Mouse (Mus musculus) adrenal gland, adult (tissue): ENCODE results near the gene Stk19.

ENCODE experiments used
- DNase-seq, 2 experiments: peaks; one replicate each; pipeline ENCODE4 v3.0.0; 2022 to 2023; ENCODE audit warnings: low spot score in 1 of 2; ENCODE audit not compliant: inconsistent age in 2 of 2

Gene Stk19

GRCm38 (mm10) chr17:34836856-34837221 is at the start of gene Stk19, which contains the start of gene Dxo:
Stk19 (minus strand) TSS chr17:34836945.
Dxo (plus strand) TSS chr17:34837019.
- DNase-seq, result peak; percentile 97 to 99

GRCm38 (mm10) chr17:34885615-34886014 is 48.9 kb upstream of the Stk19 start:
- DNase-seq, result peak in 1 of 2 experiments; percentile 60

GRCm38 (mm10) chr17:34884704-34885103 is 48.0 kb upstream of the Stk19 start:
- DNase-seq, result no peak

GRCm38 (mm10) chr17:34883332-34883731 is 46.6 kb upstream of the Stk19 start:
- DNase-seq, result no peak

GRCm38 (mm10) chr17:34881683-34882310 is 45.1 kb upstream of the Stk19 start, which contains the start of gene Gm20547:
Gm20547 (minus strand) TSS chr17:34882042.
- DNase-seq, result peak; percentile 48 to 85

- no peak for DNase-seq
Measured at GRCm38 (mm10) chr17:34881166-34881565, 44.4 kb upstream of the Stk19 start.

- DNase-seq, result peak in 1 of 2 experiments; percentile 80
Measured at GRCm38 (mm10) chr17:34879336-34879879, 42.7 kb upstream of the Stk19 start, which contains the start of gene Zbtb12. Zbtb12 (plus strand) TSS chr17:34879483.

- DNase-seq, result peak; percentile 54 to 83
Measured at GRCm38 (mm10) chr17:34874321-34874720, 37.6 kb upstream of the Stk19 start.

- no peak for DNase-seq
Measured at GRCm38 (mm10) chr17:34865981-34866380, 29.2 kb upstream of the Stk19 start.

GRCm38 (mm10) chr17:34862416-34863081 is 25.8 kb upstream of the Stk19 start, which contains the start of gene Cfb:
Cfb (minus strand) TSS chr17:34862518.
- DNase-seq, result no peak

GRCm38 (mm10) chr17:34861704-34862415 is 25.1 kb upstream of the Stk19 start:
- DNase-seq, result peak in 1 of 2 experiments; percentile 61

- DNase-seq, result no peak
Measured at GRCm38 (mm10) chr17:34860514-34860913, 23.8 kb upstream of the Stk19 start.

GRCm38 (mm10) chr17:34858670-34859069 is 21.9 kb upstream of the Stk19 start:
- no peak for DNase-seq

- DNase-seq, result peak; percentile 54 to 85
Measured at GRCm38 (mm10) chr17:34855825-34856224, 19.1 kb upstream of the Stk19 start.

GRCm38 (mm10) chr17:34854761-34855160 is 18.0 kb upstream of the Stk19 start:
- DNase-seq, result no peak

GRCm38 (mm10) chr17:34853511-34853910 is 16.8 kb upstream of the Stk19 start:
- no peak for DNase-seq

- DNase-seq, result no peak
Measured at GRCm38 (mm10) chr17:34850517-34851125, 13.9 kb upstream of the Stk19 start.

- DNase-seq, result peak; percentile 99
Measured at GRCm38 (mm10) chr17:34849722-34850516, 13.2 kb upstream of the Stk19 start, which contains the start of the genes Skiv2l and Nelfe. Skiv2l (minus strand) TSS chr17:34850210. Nelfe (plus strand) TSS chr17:34850391.

GRCm38 (mm10) chr17:34847615-34848014 is 10.9 kb upstream of the Stk19 start:
- no peak for DNase-seq

- DNase-seq, result no peak
Measured at GRCm38 (mm10) chr17:34847192-34847591, 10.4 kb upstream of the Stk19 start.
